17 mouse cellular contexts compared by ENCODE assay signal in the genomic region with DNA sequence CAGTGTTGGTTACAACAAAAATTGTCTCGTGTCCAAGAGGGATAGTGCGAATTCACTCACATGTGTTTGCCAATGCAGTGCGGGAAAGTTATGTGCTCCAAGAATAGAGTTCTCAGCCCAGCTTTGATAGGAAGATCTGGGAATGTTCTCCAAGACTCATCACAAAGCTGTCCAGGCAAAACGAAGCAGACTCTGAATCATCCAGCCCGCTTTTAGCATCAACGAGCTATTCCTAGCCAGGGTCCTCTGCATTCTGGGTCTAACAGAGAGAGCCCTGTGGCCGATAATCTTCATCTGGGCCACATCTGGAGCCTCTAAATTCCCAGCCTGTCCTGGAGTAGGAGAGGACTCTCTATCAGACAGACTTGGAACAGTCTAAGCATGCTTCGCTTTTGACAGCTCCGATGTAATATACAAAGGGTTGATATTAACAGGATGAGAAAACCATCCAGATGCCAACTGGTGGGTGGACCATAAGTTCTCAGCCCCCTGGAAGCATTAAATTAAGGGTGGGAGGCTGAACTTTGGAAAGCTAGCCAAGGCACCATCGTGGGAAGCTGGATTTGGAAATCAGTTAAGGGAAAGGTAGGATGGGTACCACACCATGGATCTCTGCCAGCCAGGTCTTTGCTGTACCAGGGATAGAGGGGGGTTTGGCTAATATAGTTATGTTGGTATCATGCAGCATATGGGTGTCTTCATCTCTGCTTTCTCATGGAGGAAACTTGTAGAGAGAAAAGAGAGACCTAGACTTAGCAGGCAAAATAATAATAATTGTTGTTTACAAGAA.
DNase-seq lines count a peak whose midpoint lies in the region; ATAC-seq lines count a peak whose summit lies in the region.
"Had no signal": no experiment of that assay in that cellular context is flagged by ENCODE, and none has a peak within 500 bp of the region (broad histone marks: within the 10 kb centered on the region; RNA-seq: fewer than 3 reads in every experiment).

No protein-coding gene starts in this region.

- ATAC-seq in frontal cortex, adult (ENCODE audit: low TSS enrichment): peak; percentile 80
- ATAC-seq: activated CD4-positive, CD25-positive, alpha-beta regulatory T cell, adult 4 months; forebrain, embryonic 14.5 days; intestine, embryonic 15.5 days; Patski had no signal

- DNase-seq in frontal cortex, postnatal 36 days (ENCODE audit: low spot score in 2 of 2): peak; percentile 55 to 81
- DNase-seq in left cerebral cortex, adult 18-20 months (ENCODE audit: low spot score in 2 of 2): peak; percentile 46 to 49
- DNase-seq in right cerebral cortex, postnatal 10 days (ENCODE audit: low spot score in 2 of 2): peak; percentile 52 to 68
- no peak for DNase-seq in urinary bladder, postnatal 10 days (ENCODE audit: low spot score)
- no peak for DNase-seq in adrenal gland, adult 18-20 months (ENCODE audit: low spot score in 2 of 2)
- DNase-seq in cerebellum, postnatal 10 days: no peak
- no peak for DNase-seq in cerebellum, postnatal 36 days
- DNase-seq: cerebellum, postnatal 14 days; gastrocnemius, postnatal 36 days; heart, postnatal 14 days; lung, adult 2 months; lung, postnatal 36 days had no signal

Comparison
In these comparisons a context has a peak if more than half of its experiments do, and no peak if none do; other contexts are left out.
1. DNase-seq: peak in frontal cortex, postnatal 36 days (2 of 2), left cerebral cortex, adult 18-20 months (2 of 2) and right cerebral cortex, postnatal 10 days (2 of 2); none in urinary bladder, postnatal 10 days (single experiment), adrenal gland, adult 18-20 months (0 of 2), cerebellum, postnatal 10 days (0 of 2) and cerebellum, postnatal 36 days (0 of 2).